Mouse (Mus musculus): ENCODE data around the gene Lhcgr.
A peak's percentile ranks its signal among the peaks of the same experiment; 100 is the strongest.

Gene Lhcgr

GRCm38 (mm10) chr17:88703112-88703511, 88.7 kb downstream of the Lhcgr start:
- DNase-seq (ENCODE audit: low read depth), result no peak

- DNase-seq (ENCODE audit: low read depth), result no peak
Measured at GRCm38 (mm10) chr17:88702345-88702744, 89.4 kb downstream of the Lhcgr start.

GRCm38 (mm10) chr17:88700901-88701300, 90.9 kb downstream of the Lhcgr start:
- no peak for DNase-seq (ENCODE audit: low read depth)

GRCm38 (mm10) chr17:88696656-88697333, 95.0 kb downstream of the Lhcgr start:
- DNase-seq (ENCODE audit: low read depth), result no peak

- DNase-seq (ENCODE audit: low read depth), result no peak
Measured at GRCm38 (mm10) chr17:88688226-88688625, 103.6 kb downstream of the Lhcgr start.

GRCm38 (mm10) chr17:88675310-88676309, 116.2 kb downstream of the Lhcgr start:
- DNase-seq (ENCODE audit: low read depth), result no peak

- no peak for DNase-seq (ENCODE audit: low read depth)
Measured at GRCm38 (mm10) chr17:88670800-88671199, 121.0 kb downstream of the Lhcgr start.

- no peak for DNase-seq (ENCODE audit: low read depth)
Measured at GRCm38 (mm10) chr17:88669921-88670320, 121.9 kb downstream of the Lhcgr start.

- DNase-seq (ENCODE audit: low read depth), result peak; percentile 17
Measured at GRCm38 (mm10) chr17:88668452-88668851, 123.3 kb downstream of the Lhcgr start, which contains the start of gene Gtf2a1l. TSS of gene Gtf2a1l (plus strand) at chr17:88668660.

All from c-Kit-positive CD71-negative TER-119-negative erythroid progenitor cells, embryonic 14.5 days (primary cell).